Mouse (Mus musculus): ENCODE results near the gene Chmp4b. TPM values are rescaled to one million over a fixed set of nuclear protein-coding genes. Genes with fewer than 3 reads are reported as not detected.

The Chmp4b gene
- total and polyA plus RNA-seq, 2 experiments = 37.6 to 57.7 TPM

GRCm38 (mm10) chr2:154633876-154634644 is 17.4 kb upstream of the Chmp4b start:
- WGBS = 96% methylated on average over 9 of the region's 9 CpGs
- Histone ChIP-seq H3K9ac (ENCODE audit: low read depth, low read length) (no peak overlapping the region), H3K79me2 (ENCODE audit: control insufficient read depth, insufficient read depth, low read length) (no peaks in the 10 kb centered on the region), H3K4me3 (ENCODE audit: insufficient read depth, low read depth, low read length) (no peak overlapping the region), H3K36me3 (ENCODE audit: control insufficient read depth, insufficient read depth, low read length) (peaks cover 11% of the 10 kb centered on the region), H3K4me1 (ENCODE audit: control insufficient read depth, insufficient read depth, low read length) (no peaks in the 10 kb centered on the region), H3K27me3 (ENCODE audit: control insufficient read depth, insufficient read depth, low read length) (no peaks in the 10 kb centered on the region), H3K27ac (replicated peaks; ENCODE audit: insufficient read depth, low read depth, low read length) (no peak overlapping the region)
- no peak for DNase-seq (ENCODE audit: extremely low read depth, low read depth, low spot score)
- TF ChIP-seq CTCF (IDR thresholded peaks at IDR 0.05; ENCODE audit: low read depth, low read length) (no peak), POLR2A (IDR thresholded peaks at IDR 0.05; ENCODE audit: extremely low read depth, insufficient read depth, low read length) (no peak)

DNA sequence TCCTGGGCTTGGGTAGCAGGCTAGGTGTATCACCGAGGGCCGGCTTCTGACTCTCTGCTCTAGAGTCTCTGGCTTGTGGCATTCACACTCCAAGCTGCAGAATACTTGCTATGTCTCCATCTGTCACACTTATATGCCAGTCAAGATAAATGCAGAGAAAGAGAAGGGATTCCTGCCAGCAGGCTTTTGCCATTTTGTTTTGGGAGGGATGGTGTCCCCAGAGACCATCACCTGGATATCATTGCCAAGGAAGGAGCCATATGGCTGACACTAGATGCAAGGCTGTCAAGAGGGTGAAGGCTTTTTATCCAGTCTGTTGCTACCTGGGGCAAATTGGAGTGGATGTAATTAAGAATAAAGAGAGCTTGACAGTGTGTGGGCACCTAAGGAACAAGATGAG is 15.7 kb upstream of the Chmp4b start:
- no peaks in the 10 kb centered on the region for H3K27me3 ChIP-seq (ENCODE audit: control insufficient read depth, insufficient read depth, low read length)
- no peak for DNase-seq (ENCODE audit: extremely low read depth, low read depth, low spot score)
- H3K36me3 ChIP-seq (ENCODE audit: control insufficient read depth, insufficient read depth, low read length) = peaks cover 10% of the 10 kb centered on the region
- H3K9ac ChIP-seq (ENCODE audit: low read depth, low read length) = no peak overlapping the region
- no peak overlapping the region for H3K27ac ChIP-seq (replicated peaks; ENCODE audit: insufficient read depth, low read depth, low read length)
- TF ChIP-seq POLR2A (IDR thresholded peaks at IDR 0.05; ENCODE audit: extremely low read depth, insufficient read depth, low read length) (no peak), CTCF (IDR thresholded peaks at IDR 0.05; ENCODE audit: low read depth, low read length) (no peak)
- no peaks in the 10 kb centered on the region for H3K4me1 ChIP-seq (ENCODE audit: control insufficient read depth, insufficient read depth, low read length)
- no peaks in the 10 kb centered on the region for H3K79me2 ChIP-seq (ENCODE audit: control insufficient read depth, insufficient read depth, low read length)
- no peak overlapping the region for H3K4me3 ChIP-seq (ENCODE audit: insufficient read depth, low read depth, low read length)
- WGBS = 100% methylated on average over 2 of the region's 2 CpGs

GRCm38 (mm10) chr2:154638521-154638920 is 13.0 kb upstream of the Chmp4b start:
- Histone ChIP-seq H3K79me2 (ENCODE audit: control insufficient read depth, insufficient read depth, low read length) (no peaks in the 10 kb centered on the region), H3K27me3 (ENCODE audit: control insufficient read depth, insufficient read depth, low read length) (no peaks in the 10 kb centered on the region), H3K27ac (replicated peaks; ENCODE audit: insufficient read depth, low read depth, low read length) (no peak overlapping the region), H3K4me3 (ENCODE audit: insufficient read depth, low read depth, low read length) (no peak overlapping the region), H3K9ac (ENCODE audit: low read depth, low read length) (no peak overlapping the region), H3K4me1 (ENCODE audit: control insufficient read depth, insufficient read depth, low read length) (no peaks in the 10 kb centered on the region), H3K36me3 (ENCODE audit: control insufficient read depth, insufficient read depth, low read length) (peaks cover 6% of the 10 kb centered on the region; the same call in 1 of the 2 replicates)
- 99% methylated on average over 3 of the region's 3 CpGs for WGBS
- DNase-seq (ENCODE audit: extremely low read depth, low read depth, low spot score) = no peak
- TF ChIP-seq CTCF (IDR thresholded peaks at IDR 0.05; ENCODE audit: low read depth, low read length) (0 out of 2 replicates have a peak, but pooled peaks have one; percentile 7), POLR2A (IDR thresholded peaks at IDR 0.05; ENCODE audit: extremely low read depth, insufficient read depth, low read length) (no peak)

DNA sequence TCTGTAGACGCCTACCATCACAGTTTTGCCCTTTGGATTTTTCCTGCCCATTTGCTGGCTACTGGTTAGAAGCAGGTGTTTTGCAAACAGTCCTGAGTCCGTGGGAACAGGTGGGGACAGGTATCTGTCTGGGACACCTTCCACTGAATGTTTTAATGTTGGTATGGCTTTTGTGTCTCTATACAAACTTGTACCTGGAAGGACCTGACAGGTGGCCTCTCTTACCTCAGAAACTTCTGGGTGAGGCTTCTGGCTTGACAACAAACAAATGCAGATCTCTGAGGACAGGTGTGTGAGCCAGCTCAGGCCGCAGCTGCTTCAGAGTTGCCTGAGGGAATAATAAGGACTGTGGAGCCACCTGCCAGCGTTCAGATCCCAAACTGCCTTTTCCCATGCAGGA is 12.4 kb upstream of the Chmp4b start:
- H3K36me3 ChIP-seq (ENCODE audit: control insufficient read depth, insufficient read depth, low read length) = peaks cover 6% of the 10 kb centered on the region; the same call in 1 of the 2 replicates
- DNase-seq (ENCODE audit: extremely low read depth, low read depth, low spot score) = no peak
- WGBS = 87% methylated on average over 4 of the region's 4 CpGs
- H3K27ac ChIP-seq (replicated peaks; ENCODE audit: insufficient read depth, low read depth, low read length) = no peak overlapping the region
- no peaks in the 10 kb centered on the region for H3K79me2 ChIP-seq (ENCODE audit: control insufficient read depth, insufficient read depth, low read length)
- no peak overlapping the region for H3K4me3 ChIP-seq (ENCODE audit: insufficient read depth, low read depth, low read length)
- no peaks in the 10 kb centered on the region for H3K27me3 ChIP-seq (ENCODE audit: control insufficient read depth, insufficient read depth, low read length)
- H3K4me1 ChIP-seq (ENCODE audit: control insufficient read depth, insufficient read depth, low read length) = no peaks in the 10 kb centered on the region
- no peak overlapping the region for H3K9ac ChIP-seq (ENCODE audit: low read depth, low read length)
- TF ChIP-seq POLR2A (IDR thresholded peaks at IDR 0.05; ENCODE audit: extremely low read depth, insufficient read depth, low read length) = no peak

GRCm38 (mm10) chr2:154641176-154641575 is 10.3 kb upstream of the Chmp4b start:
- Histone ChIP-seq H3K4me3 (ENCODE audit: insufficient read depth, low read depth, low read length) (no peak overlapping the region), H3K27ac (replicated peaks; ENCODE audit: insufficient read depth, low read depth, low read length) (no peak overlapping the region), H3K4me1 (ENCODE audit: control insufficient read depth, insufficient read depth, low read length) (no peaks in the 10 kb centered on the region), H3K79me2 (ENCODE audit: control insufficient read depth, insufficient read depth, low read length) (no peaks in the 10 kb centered on the region), H3K9ac (ENCODE audit: low read depth, low read length) (no peak overlapping the region), H3K36me3 (ENCODE audit: control insufficient read depth, insufficient read depth, low read length) (peaks cover 4% of the 10 kb centered on the region; the same call in 1 of the 2 replicates), H3K27me3 (ENCODE audit: control insufficient read depth, insufficient read depth, low read length) (no peaks in the 10 kb centered on the region)
- no peak for TF ChIP-seq CTCF (IDR thresholded peaks at IDR 0.05; ENCODE audit: low read depth, low read length)
- no peak for TF ChIP-seq POLR2A (IDR thresholded peaks at IDR 0.05; ENCODE audit: extremely low read depth, insufficient read depth, low read length)
- DNase-seq (ENCODE audit: extremely low read depth, low read depth, low spot score) = no peak
- WGBS = 87% methylated on average over 8 of the region's 8 CpGs

- 93% methylated on average over 9 of the region's 9 CpGs for WGBS
These were observed 9.5 kb upstream of the Chmp4b start for GRCm38 (mm10) chr2:154642005-154642459.

More at GRCm38 (mm10) chr2:154642005-154642459, 9.5 kb upstream of the Chmp4b start:
- Histone ChIP-seq H3K9ac (ENCODE audit: low read depth, low read length) (no peak overlapping the region), H3K79me2 (ENCODE audit: control insufficient read depth, insufficient read depth, low read length) (no peaks in the 10 kb centered on the region), H3K27ac (replicated peaks; ENCODE audit: insufficient read depth, low read depth, low read length) (no peak overlapping the region), H3K4me1 (ENCODE audit: control insufficient read depth, insufficient read depth, low read length) (no peaks in the 10 kb centered on the region), H3K27me3 (ENCODE audit: control insufficient read depth, insufficient read depth, low read length) (no peaks in the 10 kb centered on the region), H3K4me3 (ENCODE audit: insufficient read depth, low read depth, low read length) (no peak overlapping the region), H3K36me3 (ENCODE audit: control insufficient read depth, insufficient read depth, low read length) (peaks cover 4% of the 10 kb centered on the region; the same call in 1 of the 2 replicates)
- TF ChIP-seq CTCF (IDR thresholded peaks at IDR 0.05; ENCODE audit: low read depth, low read length) (no peak), POLR2A (IDR thresholded peaks at IDR 0.05; ENCODE audit: extremely low read depth, insufficient read depth, low read length) (no peak)
- no peak for DNase-seq (ENCODE audit: extremely low read depth, low read depth, low spot score)

Measured in liver, adult 2 months (tissue).